Mouse (Mus musculus): ENCODE results near the gene Vmn2r107. TPM values are rescaled to one million over a fixed set of nuclear protein-coding genes. Genes with fewer than 3 reads are reported as not detected.

Gene Vmn2r107
- not detected in 2 replicates for polyA plus RNA-seq (2012; rRNA removed; ENCODE audit: low replicate concordance)

GRCm38 (mm10) chr17:20344942-20345341 lies at the start of gene Vmn2r107:
TSS of gene Vmn2r107 (plus strand) at chr17:20345242.

GRCm38 (mm10) chr17:20413846-20414245 lies 68.8 kb downstream of the Vmn2r107 start, which contains the start of gene Vmn1r224:
TSS of gene Vmn1r224 (plus strand) at chr17:20414146.

Other genes with a start within 250 kb of the Vmn2r107 start
- not detected in 2 replicates for gene Fpr-rs7, start 231.0 kb upstream of the Vmn2r107 start, polyA plus RNA-seq (2012; rRNA removed; ENCODE audit: low replicate concordance)
- gene Fpr-rs6, start 162.1 kb upstream of the Vmn2r107 start, polyA plus RNA-seq (2012; rRNA removed; ENCODE audit: low replicate concordance) = not detected in 2 replicates
- not detected in 2 replicates for gene Vmn2r105, start 110.2 kb upstream of the Vmn2r107 start, polyA plus RNA-seq (2012; rRNA removed; ENCODE audit: low replicate concordance)
- gene Vmn2r106, start 59.7 kb upstream of the Vmn2r107 start, polyA plus RNA-seq (2012; rRNA removed; ENCODE audit: low replicate concordance) = not detected in 2 replicates
- gene Vmn1r224, start 68.9 kb downstream of the Vmn2r107 start, polyA plus RNA-seq (2012; rRNA removed; ENCODE audit: low replicate concordance) = not detected in 2 replicates
- not detected in 2 replicates for gene Vmn2r108, start 136.1 kb downstream of the Vmn2r107 start, polyA plus RNA-seq (2012; rRNA removed; ENCODE audit: low replicate concordance)
- gene Vmn1r225, start 152.9 kb downstream of the Vmn2r107 start, polyA plus RNA-seq (2012; rRNA removed; ENCODE audit: low replicate concordance) = not detected in 2 replicates
- gene Vmn2r109, start 219.5 kb downstream of the Vmn2r107 start, polyA plus RNA-seq (2012; rRNA removed; ENCODE audit: low replicate concordance) = not detected in 2 replicates

All from mammary gland, adult 2 months (tissue).